ENCODE assay signal across 22 mouse cellular contexts in the genomic region with DNA sequence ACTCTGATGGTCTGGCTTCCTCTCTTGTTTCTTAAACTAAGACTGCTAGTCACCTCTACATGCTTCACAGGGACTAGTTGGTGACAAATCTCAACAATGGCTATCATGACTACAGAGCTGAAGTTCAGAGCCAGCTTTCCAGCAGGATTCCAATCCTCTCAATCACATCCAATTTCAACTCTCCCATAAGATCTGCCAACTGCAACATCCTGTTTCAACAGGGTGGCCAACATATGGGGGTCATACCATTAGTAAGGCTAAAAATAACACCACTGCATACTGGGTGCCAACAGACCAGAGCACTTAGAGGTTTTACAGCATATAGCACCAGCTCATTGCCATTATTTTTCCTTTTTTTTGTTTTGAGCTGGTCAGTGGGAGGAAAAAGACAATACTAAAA.
DNase-seq lines count a peak whose midpoint lies in the region; ATAC-seq and TF ChIP-seq lines count a peak whose summit lies in the region.
"Had no signal": no experiment of that assay in that cellular context is flagged by ENCODE, and none has a peak within 500 bp of the region (broad histone marks: within the 10 kb centered on the region; RNA-seq: fewer than 3 reads in every experiment).

No protein-coding gene starts in this region.

- no peak overlapping the region for H3K9ac ChIP-seq in heart, embryonic 12.5 days
- no peak overlapping the region for H3K9ac ChIP-seq in hindbrain, embryonic 14.5 days
- H3K9ac ChIP-seq: forebrain, embryonic 13.5 days; liver, embryonic 12.5 days; midbrain, embryonic 15.5 days; neural tube, embryonic 15.5 days had no signal

- H3K27ac ChIP-seq in heart, embryonic 12.5 days (ENCODE audit: poor library complexity, severe bottlenecking) = 0 out of 2 replicates have a peak overlapping the region, but pooled peaks have one; percentile 59
- H3K27ac ChIP-seq in layer of hippocampus, adult 2 months = peak overlapping the region; percentile 37; the same call in 1 of the 2 replicates
- H3K27ac ChIP-seq in embryonic fibroblast, embryonic 13.5 days (ENCODE audit: insufficient read depth, low read length) = peak overlapping the region; percentile 81
- H3K27ac ChIP-seq in hindbrain, embryonic 14.5 days = no peak overlapping the region
- H3K27ac ChIP-seq: forebrain, embryonic 13.5 days; hindbrain, postnatal 0 days; liver, embryonic 12.5 days; midbrain, embryonic 15.5 days; neural tube, embryonic 15.5 days had no signal

- TF ChIP-seq POLR2A in embryonic fibroblast, embryonic 13.5 days (IDR thresholded peaks at IDR 0.05; ENCODE audit: low read depth, low read length) = no peak

- H3K9me3 ChIP-seq in heart, embryonic 12.5 days (replicated peaks) = no peaks in the 10 kb centered on the region
- no peaks in the 10 kb centered on the region for H3K9me3 ChIP-seq in hindbrain, embryonic 14.5 days (ENCODE audit: control insufficient read depth, low read length)
- H3K9me3 ChIP-seq: forebrain, embryonic 13.5 days; liver, embryonic 12.5 days; midbrain, embryonic 15.5 days; neural tube, embryonic 15.5 days had no signal

- no peak overlapping the region for H3K4me2 ChIP-seq in heart, embryonic 12.5 days
- H3K4me2 ChIP-seq in hindbrain, embryonic 14.5 days (replicated peaks) = no peak overlapping the region
- H3K4me2 ChIP-seq: forebrain, embryonic 13.5 days; liver, embryonic 12.5 days; midbrain, embryonic 15.5 days; neural tube, embryonic 15.5 days had no signal

- H3K27me3 ChIP-seq in heart, embryonic 12.5 days (replicated peaks) = no peaks in the 10 kb centered on the region
- no peaks in the 10 kb centered on the region for H3K27me3 ChIP-seq in hindbrain, embryonic 14.5 days (ENCODE audit: control insufficient read depth, insufficient read depth, low read length)
- H3K27me3 ChIP-seq: forebrain, embryonic 13.5 days; liver, embryonic 12.5 days; midbrain, embryonic 15.5 days; neural tube, embryonic 15.5 days had no signal

- no peak for TF ChIP-seq CTCF in layer of hippocampus, adult 2 months (conservative IDR thresholded peaks at IDR 0.05)
- no peak for TF ChIP-seq CTCF in embryonic fibroblast, embryonic 13.5 days (IDR thresholded peaks at IDR 0.05; ENCODE audit: borderline replicate concordance, insufficient read depth, low read length)

- H3K4me1 ChIP-seq in heart, embryonic 12.5 days (replicated peaks) = peaks cover 25% of the 10 kb centered on the region
- H3K4me1 ChIP-seq in embryonic fibroblast, embryonic 13.5 days (ENCODE audit: control insufficient read depth, insufficient read depth, low read length) = peaks cover 19% of the 10 kb centered on the region
- no peaks in the 10 kb centered on the region for H3K4me1 ChIP-seq in hindbrain, embryonic 14.5 days (replicated peaks; ENCODE audit: control insufficient read depth, insufficient read depth, low read length)
- H3K4me1 ChIP-seq: liver, embryonic 12.5 days had no signal

- DNase-seq in heart, adult 8-10 months (ENCODE audit: low spot score) = no peak
- DNase-seq in layer of hippocampus, adult 2 months (ENCODE audit: low spot score in 2 of 2) = no peak
- DNase-seq in layer of hippocampus, postnatal 10 days (ENCODE audit: low spot score in 2 of 2) = no peak
- DNase-seq in 3T3-L1 (ENCODE audit: low read depth, low spot score) = peak; percentile 65
- no peak for DNase-seq in hindbrain, embryonic 14.5 days (ENCODE audit: low spot score)
- DNase-seq: adrenal gland, adult 2 months; cerebellum, adult 8-10 months; gastrocnemius, postnatal 14 days; kidney, adult 18-20 months; kidney, postnatal 14 days; lung, adult 2 months; right cerebral cortex, postnatal 14 days; spleen, adult 18-20 months had no signal

- H3K4me3 ChIP-seq in heart, embryonic 12.5 days = no peak overlapping the region
- no peak overlapping the region for H3K4me3 ChIP-seq in layer of hippocampus, adult 2 months
- no peak overlapping the region for H3K4me3 ChIP-seq in embryonic fibroblast, embryonic 13.5 days (ENCODE audit: insufficient read depth, low read length)
- H3K4me3 ChIP-seq in hindbrain, embryonic 14.5 days (replicated peaks; ENCODE audit: low read length) = no peak overlapping the region
- H3K4me3 ChIP-seq: erythroblast, embryonic 14.5 days; forebrain, embryonic 13.5 days; liver, embryonic 12.5 days; midbrain, embryonic 15.5 days; myocyte; neural tube, embryonic 15.5 days had no signal

- ATAC-seq in heart, embryonic 12.5 days (ENCODE audit: insufficient number of reproducible peaks, low FRiP score) = no peak
- ATAC-seq in hindbrain, embryonic 14.5 days (ENCODE audit: low FRiP score) = no peak
- ATAC-seq: forebrain, embryonic 13.5 days; hindbrain, postnatal 0 days; liver, embryonic 12.5 days; midbrain, embryonic 15.5 days had no signal

- H3K36me3 ChIP-seq in heart, embryonic 12.5 days = no peaks in the 10 kb centered on the region
- no peaks in the 10 kb centered on the region for H3K36me3 ChIP-seq in hindbrain, embryonic 14.5 days (replicated peaks; ENCODE audit: control insufficient read depth, insufficient read depth)
- H3K36me3 ChIP-seq: liver, embryonic 12.5 days; midbrain, embryonic 15.5 days; neural tube, embryonic 15.5 days had no signal
